Mouse (Mus musculus) G1E (cell line): ENCODE results near the gene Cbx4.

ENCODE experiments used
- CTCF ChIP-seq: IDR thresholded peaks from 2 replicates; pipeline ENCODE4 v1.5.1; 2012; ENCODE audit warnings: low read depth, low read length, inconsistent platforms, mixed read lengths
- GATA1 ChIP-seq: IDR thresholded peaks from 2 replicates; pipeline ENCODE4 v1.6.1; 2012; ENCODE audit warnings: borderline replicate concordance, low read length, inconsistent platforms, mixed read lengths
- GATA2 ChIP-seq: IDR thresholded peaks from 2 replicates; pipeline ENCODE4 v1.6.1; 2012; ENCODE audit warnings: low read depth, low read length, inconsistent platforms, borderline replicate concordance
- POLR2AphosphoS5 ChIP-seq: IDR thresholded peaks from 2 replicates; pipeline ENCODE4 v1.6.1; 2012; ENCODE audit warnings: low read depth, low read length, inconsistent platforms; ENCODE audit not compliant: insufficient replicate concordance
- TAL1 ChIP-seq: conservative IDR thresholded peaks from 2 replicates; pipeline ENCODE4 v1.6.1; 2012; ENCODE audit warnings: low read depth, low read length, inconsistent platforms, mixed read lengths

DNA sequence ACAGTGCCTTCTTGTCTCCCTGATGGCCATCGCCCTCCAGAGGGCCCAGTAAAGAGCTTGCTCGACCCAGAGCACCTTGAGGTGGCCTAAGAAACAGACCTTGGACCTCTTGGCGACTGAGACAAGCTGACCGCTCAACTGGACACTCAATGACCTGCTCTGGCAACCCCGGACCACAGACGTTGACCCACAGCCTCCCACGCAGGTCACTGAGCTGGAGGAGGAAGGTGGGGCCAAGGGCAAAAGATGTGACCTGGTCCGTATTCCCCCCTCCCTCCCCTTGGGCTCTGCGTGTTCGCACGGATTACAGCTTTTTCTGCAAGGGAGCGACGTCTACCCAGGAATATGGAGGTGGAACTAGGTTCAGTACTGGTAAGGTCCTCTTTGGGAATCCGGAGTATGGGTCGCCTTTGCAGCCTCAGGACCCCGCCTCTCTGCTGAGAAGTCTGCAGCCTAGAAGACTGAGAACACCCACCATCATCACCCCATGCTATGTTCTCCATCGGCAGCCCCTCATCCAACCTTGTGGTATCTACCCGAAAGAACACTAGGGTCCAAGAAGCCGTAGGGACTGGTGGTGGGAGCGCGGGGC, 50.8 kb downstream of the Cbx4 start:
- TF ChIP-seq CTCF: no peak
- TF ChIP-seq GATA1: no peak
- no peak for TF ChIP-seq TAL1
- no peak for TF ChIP-seq GATA2
- TF ChIP-seq POLR2AphosphoS5: no peak
